Mouse (Mus musculus) stomach, postnatal 0 days (tissue): Measurements from ENCODE around the gene Lilra5.

Experiments
- CTCF ChIP-seq: IDR thresholded peaks from 2 replicates; pipeline ENCODE4 v1.5.1; 2016; ENCODE audit warnings: antibody characterized with exemption, low read depth, mild to moderate bottlenecking, moderate library complexity
- EP300 ChIP-seq: optimal IDR thresholded peaks from 2 replicates; pipeline ENCODE3; 2016; ENCODE audit warnings: antibody characterized with exemption

GRCm38 (mm10) chr7:4208626-4209025 lies 28.9 kb upstream of the Lilra5 start:
- peak; percentile 50 for TF ChIP-seq CTCF
- TF ChIP-seq EP300: no peak
